20 mouse cellular contexts compared by ENCODE assay signal in the genomic region with DNA sequence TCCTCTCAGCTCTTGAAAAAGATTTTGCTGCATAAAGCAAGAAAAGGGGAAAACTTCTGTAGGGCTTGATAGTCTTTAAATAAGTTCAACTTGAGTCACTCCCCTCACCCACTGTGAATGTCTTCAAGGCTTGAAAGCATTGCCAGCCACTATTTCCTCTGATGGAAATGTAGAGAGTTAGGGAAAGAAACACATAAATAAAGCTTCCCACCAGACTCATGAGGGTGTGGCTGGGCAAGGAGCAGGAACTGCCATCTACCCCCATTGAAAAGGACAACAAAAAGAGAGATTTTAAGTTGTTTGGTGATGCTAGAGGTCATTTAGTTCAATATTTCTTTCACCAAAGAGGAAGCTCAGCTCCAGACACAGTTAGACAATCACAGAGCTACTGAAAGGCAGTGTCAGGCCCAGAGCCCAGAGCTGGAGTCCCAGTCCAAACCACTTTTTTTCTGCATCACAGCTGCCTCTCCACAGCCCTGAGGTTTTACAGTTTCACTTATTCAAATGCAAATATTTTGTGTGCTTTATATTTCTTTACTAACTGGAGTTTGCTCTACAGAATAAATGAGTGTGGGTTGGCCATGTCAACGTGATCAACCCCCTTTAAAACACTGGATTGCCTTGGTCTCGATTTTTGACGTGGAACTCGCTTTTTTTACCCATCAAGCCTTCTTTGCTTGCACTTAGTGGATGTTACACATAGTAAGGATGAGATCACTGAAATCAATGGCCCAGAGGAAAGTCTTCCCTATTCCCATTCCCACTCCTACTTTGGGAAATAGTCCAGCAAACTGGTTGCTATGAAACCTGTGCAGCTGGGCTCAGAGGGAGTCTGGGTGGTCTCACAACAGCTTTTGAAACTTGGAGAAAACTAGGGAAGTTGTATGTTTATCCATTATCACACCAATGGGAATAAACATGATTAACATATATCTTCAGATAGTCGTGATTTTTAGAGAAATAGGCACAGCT. TPM values are rescaled to one million over a fixed set of nuclear protein-coding genes. Genes with fewer than 3 reads are reported as not detected.
A peak's percentile ranks its signal among the peaks of the same experiment; 100 is the strongest.
DNase-seq lines count a peak whose midpoint lies in the region; ATAC-seq and TF ChIP-seq lines count a peak whose summit lies in the region.
"Had no signal": no experiment of that assay in that cellular context is flagged by ENCODE, and none has a peak within 500 bp of the region (broad histone marks: within the 10 kb centered on the region; RNA-seq: fewer than 3 reads in every experiment).

No protein-coding gene starts in this region.

- H3K27me3 ChIP-seq in forebrain, embryonic 14.5 days (replicated peaks; ENCODE audit: control insufficient read depth, insufficient read depth, low read length): no peaks in the 10 kb centered on the region
- H3K27me3 ChIP-seq in forebrain, embryonic 11.5 days (ENCODE audit: control insufficient read depth, insufficient read depth, low read length): no peaks in the 10 kb centered on the region
- H3K27me3 ChIP-seq in intestine, embryonic 14.5 days (replicated peaks; ENCODE audit: control insufficient read depth, insufficient read depth, low read length): no peaks in the 10 kb centered on the region
- no peaks in the 10 kb centered on the region for H3K27me3 ChIP-seq in intestine, embryonic 15.5 days (replicated peaks)
- no peaks in the 10 kb centered on the region for H3K27me3 ChIP-seq in ES-Bruce4 (ENCODE audit: control insufficient read depth, insufficient read depth, low read length, poor library complexity, severe bottlenecking)
- no peaks in the 10 kb centered on the region for H3K27me3 ChIP-seq in forebrain, postnatal 0 days (ENCODE audit: insufficient read depth, low read length)
- H3K27me3 ChIP-seq: heart, embryonic 13.5 days; megakaryocyte, embryonic 14.5 days had no signal

- no peak overlapping the region for H3K4me2 ChIP-seq in forebrain, embryonic 14.5 days (ENCODE audit: low read length)
- no peak overlapping the region for H3K4me2 ChIP-seq in forebrain, embryonic 11.5 days (ENCODE audit: low read depth, low read length, severe bottlenecking)
- H3K4me2 ChIP-seq in intestine, embryonic 14.5 days (ENCODE audit: low read length): no peak overlapping the region
- H3K4me2 ChIP-seq in intestine, embryonic 15.5 days (replicated peaks): no peak overlapping the region
- no peak overlapping the region for H3K4me2 ChIP-seq in forebrain, postnatal 0 days (ENCODE audit: low read depth)
- H3K4me2 ChIP-seq: heart, embryonic 13.5 days had no signal

- no peaks in the 10 kb centered on the region for H3K36me3 ChIP-seq in forebrain, embryonic 14.5 days (ENCODE audit: control insufficient read depth, insufficient read depth, low read length)
- H3K36me3 ChIP-seq in forebrain, embryonic 11.5 days (ENCODE audit: control insufficient read depth, insufficient read depth, low read length): no peaks in the 10 kb centered on the region
- H3K36me3 ChIP-seq in intestine, embryonic 14.5 days (ENCODE audit: control insufficient read depth, insufficient read depth, low read length): no peaks in the 10 kb centered on the region
- no peaks in the 10 kb centered on the region for H3K36me3 ChIP-seq in intestine, embryonic 15.5 days
- no peaks in the 10 kb centered on the region for H3K36me3 ChIP-seq in ES-Bruce4 (ENCODE audit: control insufficient read depth, insufficient read depth, low read length, poor library complexity, severe bottlenecking)
- no peaks in the 10 kb centered on the region for H3K36me3 ChIP-seq in forebrain, postnatal 0 days (ENCODE audit: insufficient read depth)
- H3K36me3 ChIP-seq: heart, embryonic 13.5 days had no signal

- no peaks in the 10 kb centered on the region for H3K9me3 ChIP-seq in forebrain, embryonic 14.5 days (replicated peaks; ENCODE audit: control insufficient read depth, low read length)
- no peaks in the 10 kb centered on the region for H3K9me3 ChIP-seq in forebrain, embryonic 11.5 days (ENCODE audit: control insufficient read depth, low read length)
- H3K9me3 ChIP-seq in intestine, embryonic 14.5 days (ENCODE audit: control insufficient read depth, low read length): no peaks in the 10 kb centered on the region
- H3K9me3 ChIP-seq in intestine, embryonic 15.5 days: no peaks in the 10 kb centered on the region
- no peaks in the 10 kb centered on the region for H3K9me3 ChIP-seq in ES-Bruce4 (replicated peaks; ENCODE audit: control insufficient read depth, insufficient read depth, low read length, poor library complexity, severe bottlenecking)
- no peaks in the 10 kb centered on the region for H3K9me3 ChIP-seq in forebrain, postnatal 0 days (ENCODE audit: low read length)
- H3K9me3 ChIP-seq: heart, embryonic 13.5 days; megakaryocyte, embryonic 14.5 days had no signal

- TF ChIP-seq CTCF in ES-Bruce4 (IDR thresholded peaks at IDR 0.05; ENCODE audit: low read depth, low read length): no peak
- TF ChIP-seq CTCF in forebrain, postnatal 0 days (IDR thresholded peaks at IDR 0.05; ENCODE audit: low read depth): no peak

- TF ChIP-seq EP300 in ES-Bruce4 (IDR thresholded peaks at IDR 0.05; ENCODE audit: insufficient read depth, low read depth, low read length): no peak

- ATAC-seq in forebrain, embryonic 14.5 days: peak; percentile 89
- ATAC-seq in forebrain, embryonic 11.5 days (replicated peaks; ENCODE audit: low FRiP score): no peak
- no peak for ATAC-seq in intestine, embryonic 14.5 days (replicated peaks; ENCODE audit: low FRiP score, low TSS enrichment, low read depth)
- ATAC-seq in intestine, embryonic 15.5 days: no peak; the same call in 1 of the 2 replicates
- peak; percentile 89 for ATAC-seq in forebrain, postnatal 0 days
- ATAC-seq in erythroid progenitor cell, adult 5-6 weeks (replicated peaks; ENCODE audit: low FRiP score, poor library complexity, severe bottlenecking): no peak
- ATAC-seq: intestine, embryonic 16.5 days; liver, postnatal 0 days had no signal

- no peaks in the 10 kb centered on the region for H3K4me1 ChIP-seq in forebrain, embryonic 14.5 days (ENCODE audit: control insufficient read depth, insufficient read depth, low read length)
- H3K4me1 ChIP-seq in forebrain, embryonic 11.5 days (replicated peaks; ENCODE audit: control insufficient read depth, insufficient read depth, low read length): no peaks in the 10 kb centered on the region
- no peaks in the 10 kb centered on the region for H3K4me1 ChIP-seq in intestine, embryonic 14.5 days (replicated peaks; ENCODE audit: control insufficient read depth, insufficient read depth, low read length)
- H3K4me1 ChIP-seq in intestine, embryonic 15.5 days (replicated peaks): no peaks in the 10 kb centered on the region
- H3K4me1 ChIP-seq in ES-Bruce4 (ENCODE audit: control insufficient read depth, insufficient read depth, low read length): no peaks in the 10 kb centered on the region
- no peaks in the 10 kb centered on the region for H3K4me1 ChIP-seq in forebrain, postnatal 0 days (ENCODE audit: insufficient read depth)
- H3K4me1 ChIP-seq: heart, embryonic 13.5 days; megakaryocyte, embryonic 14.5 days had no signal

- peak; percentile 66 for DNase-seq in forebrain, embryonic 14.5 days (ENCODE audit: low spot score)
- DNase-seq in forebrain, embryonic 11.5 days (ENCODE audit: low spot score): no peak
- no peak for DNase-seq in intestine, embryonic 14.5 days (ENCODE audit: low spot score)
- peak; percentile 37 for DNase-seq in forebrain, postnatal 0 days
- DNase-seq in adrenal gland, postnatal 25 days: no peak
- DNase-seq: adrenal gland, adult 8-10 months; cerebellum, adult 11 months; cerebellum, postnatal 10 days; heart, adult 11 months; kidney, postnatal 36 days; left cerebral cortex, postnatal 4 days; liver, postnatal 0 days; thymus, adult 2 months had no signal

- no peak overlapping the region for H3K27ac ChIP-seq in forebrain, embryonic 14.5 days (ENCODE audit: low read depth, low read length)
- no peak overlapping the region for H3K27ac ChIP-seq in forebrain, embryonic 11.5 days (ENCODE audit: low read depth, low read length)
- 0 out of 2 replicates have a peak overlapping the region, but pooled peaks have one; percentile 8 for H3K27ac ChIP-seq in intestine, embryonic 14.5 days (ENCODE audit: low read depth)
- no peak overlapping the region for H3K27ac ChIP-seq in intestine, embryonic 15.5 days
- H3K27ac ChIP-seq in ES-Bruce4 (ENCODE audit: insufficient read depth, low read length): peak overlapping the region; percentile 32; the same call in 1 of the 2 replicates
- H3K27ac ChIP-seq in forebrain, postnatal 0 days (ENCODE audit: low read depth, low read length): no peak overlapping the region
- H3K27ac ChIP-seq: heart, embryonic 13.5 days; left cerebral cortex, adult 2 months had no signal

- no peak overlapping the region for H3K4me3 ChIP-seq in forebrain, embryonic 14.5 days (ENCODE audit: low read depth, low read length)
- H3K4me3 ChIP-seq in forebrain, embryonic 11.5 days (ENCODE audit: low read depth, low read length): no peak overlapping the region
- no peak overlapping the region for H3K4me3 ChIP-seq in intestine, embryonic 14.5 days (ENCODE audit: low read depth, low read length)
- H3K4me3 ChIP-seq in intestine, embryonic 15.5 days (replicated peaks): no peak overlapping the region
- H3K4me3 ChIP-seq in ES-Bruce4 (ENCODE audit: low read depth, low read length): no peak overlapping the region
- no peak overlapping the region for H3K4me3 ChIP-seq in forebrain, postnatal 0 days (ENCODE audit: low read depth, low read length)
- H3K4me3 ChIP-seq: heart, embryonic 13.5 days; left cerebral cortex, adult 2 months; megakaryocyte, embryonic 14.5 days had no signal

- H3K9ac ChIP-seq in forebrain, embryonic 14.5 days (ENCODE audit: low read length): no peak overlapping the region
- no peak overlapping the region for H3K9ac ChIP-seq in forebrain, embryonic 11.5 days (ENCODE audit: low read length)
- H3K9ac ChIP-seq in intestine, embryonic 14.5 days (ENCODE audit: low read length): no peak overlapping the region
- no peak overlapping the region for H3K9ac ChIP-seq in intestine, embryonic 15.5 days
- no peak overlapping the region for H3K9ac ChIP-seq in ES-Bruce4 (ENCODE audit: low read depth, poor library complexity, severe bottlenecking)
- H3K9ac ChIP-seq in forebrain, postnatal 0 days: no peak overlapping the region
- H3K9ac ChIP-seq: heart, embryonic 13.5 days; liver, postnatal 0 days had no signal

- WGBS in forebrain, embryonic 14.5 days: 52% methylated on average over 5 of the region's 5 CpGs
- WGBS in forebrain, embryonic 11.5 days: 83% methylated on average over 5 of the region's 5 CpGs
- WGBS in intestine, embryonic 14.5 days: 66% methylated on average over 5 of the region's 5 CpGs
- 68% methylated on average over 5 of the region's 5 CpGs for WGBS in intestine, embryonic 15.5 days
- WGBS in forebrain, postnatal 0 days: 26% methylated on average over 5 of the region's 5 CpGs

- TF ChIP-seq POLR2A in ES-Bruce4 (IDR thresholded peaks at IDR 0.05; ENCODE audit: insufficient read depth, low read length): no peak

RNA-seq across cellular contexts. Expression of gene Sec61g, which starts 26.6 kb away (rescaled TPM):
- polyA plus RNA-seq in forebrain, embryonic 14.5 days (2014; fragmentation: Nextera tagmentation; extraction: Ambion mirVana): 27.0 and 36.9 TPM in 2 replicates
- polyA plus RNA-seq in forebrain, embryonic 11.5 days (2014; fragmentation: Nextera tagmentation; extraction: Ambion mirVana): 32.6 and 34.3 TPM in 2 replicates
- polyA plus RNA-seq in intestine, embryonic 14.5 days (2014; fragmentation: Nextera tagmentation; extraction: Ambion mirVana): 36.2 and 39.8 TPM in 2 replicates
- 36.8 and 39.1 TPM in 2 replicates for polyA plus RNA-seq in intestine, embryonic 15.5 days (2015; fragmentation: Nextera tagmentation; extraction: Ambion mirVana)
- 6.2 and 8.9 TPM in 2 replicates for polyA plus RNA-seq in ES-Bruce4 (2011; ENCODE audit: insufficient read depth, insufficient read length, low read depth, missing spikeins)
- 25.8 and 41.1 TPM in 2 replicates for total RNA-seq in forebrain, postnatal 0 days (2014; rRNA removed)
- polyA plus RNA-seq in forebrain, postnatal 0 days (2015; fragmentation: Nextera tagmentation; extraction: Ambion mirVana): 29.6 and 39.0 TPM in 2 replicates
- total RNA-seq in erythroid progenitor cell, adult 5-6 weeks (2015; ENCODE audit: low replicate concordance): 12.6 and 36.8 TPM in 2 replicates
- total RNA-seq in erythroid progenitor cell, adult 5-6 weeks (2017; ENCODE audit: low replicate concordance): 30.5 and 33.2 TPM in 2 replicates
- total RNA-seq in adrenal gland, postnatal 25 days (2021): 7.7 and 8.6 TPM in 2 replicates

Comparison
In these comparisons a context has a peak if more than half of its experiments do, and no peak if none do; other contexts are left out.
1. ATAC-seq: peak in forebrain, embryonic 14.5 days (single experiment) and forebrain, postnatal 0 days (single experiment); none in forebrain, embryonic 11.5 days (single experiment), intestine, embryonic 14.5 days (single experiment), intestine, embryonic 15.5 days (single experiment) and erythroid progenitor cell, adult 5-6 weeks (single experiment).
2. DNase-seq: peak in forebrain, embryonic 14.5 days (single experiment) and forebrain, postnatal 0 days (single experiment); none in forebrain, embryonic 11.5 days (single experiment), intestine, embryonic 14.5 days (single experiment) and adrenal gland, postnatal 25 days (single experiment).
3. H3K27ac ChIP-seq: peak in intestine, embryonic 14.5 days (single experiment) and ES-Bruce4 (single experiment); none in forebrain, embryonic 14.5 days (single experiment), forebrain, embryonic 11.5 days (single experiment), intestine, embryonic 15.5 days (single experiment) and forebrain, postnatal 0 days (single experiment).